Mouse (Mus musculus) neural tube, embryonic 15.5 days (tissue): ENCODE measurements around the gene Slc2a9. TPM values are rescaled to one million over a fixed set of nuclear protein-coding genes. Genes with fewer than 3 reads are reported as not detected.
"Not testable (repeated sequence)": the region's sequence is repeated elsewhere in the genome, so short reads cannot be mapped to it uniquely, and the experiment has no call there.

Experiments used
- ATAC-seq: fragments of 200-750 bp; cut with Nextera tagmentation; 2 replicates; pipeline ENCODE4 v1.8.0; 2017; ENCODE audit warnings: mild to moderate bottlenecking, moderate TSS enrichment, moderate library complexity; ENCODE audit not compliant: low FRiP score
- H3K27ac ChIP-seq: fragments of 300-500 bp; sonication (generic); replicated peaks from 2 replicates; pipeline ENCODE4 v1.5.1; 2015; ENCODE audit warnings: mild to moderate bottlenecking, inconsistent platforms
- H3K27me3 ChIP-seq: fragments of 300-500 bp; sonication (generic); replicated peaks from 2 replicates; pipeline ENCODE4 v1.6.1; 2015; ENCODE audit warnings: inconsistent platforms
- H3K36me3 ChIP-seq: fragments of 300-500 bp; sonication (generic); 2 replicates; pipeline ENCODE4 v1.6.1; 2015; ENCODE audit warnings: inconsistent platforms
- H3K4me1 ChIP-seq: fragments of 300-500 bp; sonication (generic); 2 replicates; pipeline ENCODE4 v1.6.1; 2015; ENCODE audit warnings: inconsistent platforms
- H3K4me2 ChIP-seq: fragments of 300-500 bp; sonication (generic); 2 replicates; pipeline ENCODE4 v1.6.1; 2015; ENCODE audit warnings: inconsistent platforms, mild to moderate bottlenecking, moderate library complexity
- H3K4me3 ChIP-seq: fragments of 300-500 bp; sonication (generic); replicated peaks from 2 replicates; pipeline ENCODE4 v1.5.1; 2015; ENCODE audit warnings: mild to moderate bottlenecking, inconsistent platforms
- H3K9ac ChIP-seq: fragments of 300-500 bp; sonication (generic); replicated peaks from 2 replicates; pipeline ENCODE4 v1.6.1; 2015; ENCODE audit warnings: mild to moderate bottlenecking, inconsistent platforms
- H3K9me3 ChIP-seq: fragments of 300-500 bp; sonication (generic); replicated peaks from 2 replicates; pipeline ENCODE4 v1.6.1; 2016; ENCODE audit warnings: inconsistent platforms
- WGBS: fragments of 180-500 bp; shearing (Covaris S2); methylation state at CpG from one replicate; pipeline ENCODE4 v1.1.7; 2015; ENCODE audit warnings: mixed read lengths; 5-methylcytosine and 5-hydroxymethylcytosine counted together
- polyA plus RNA-seq: library from polyadenylated mRNA; unstranded; fragments of >200 nt; fragmentation: Nextera tagmentation; extraction: Ambion mirVana; gene quantifications from 2 replicates; pipeline ENCODE4 v1.2.1, GENCODE M21; 2015

Slc2a9 gene
- polyA plus RNA-seq, 1 experiment from 2014 or later = 0.44 TPM

GRCm38 (mm10) chr5:38480822-38481707, 21.9 kb downstream of the Slc2a9 start:
- no peaks in the 10 kb centered on the region; the same call in 1 of the 2 replicates for H3K9me3 ChIP-seq
- H3K27ac ChIP-seq = no peak overlapping the region
- peak overlapping the region; percentile 51 for H3K4me2 ChIP-seq
- no peaks in the 10 kb centered on the region for H3K36me3 ChIP-seq
- H3K9ac ChIP-seq = no peak overlapping the region
- peak; percentile 15; the same call in 1 of the 2 replicates for ATAC-seq
- peaks cover 18% of the 10 kb centered on the region for H3K4me1 ChIP-seq
- 73% methylated on average over 10 of the region's 10 CpGs for WGBS
- H3K4me3 ChIP-seq = no peak overlapping the region
- no peaks in the 10 kb centered on the region for H3K27me3 ChIP-seq

- H3K27ac ChIP-seq = no peak overlapping the region; the same call in 1 of the 2 replicates
- H3K36me3 ChIP-seq = no peaks in the 10 kb centered on the region
- H3K4me1 ChIP-seq = peaks cover 18% of the 10 kb centered on the region
- H3K9ac ChIP-seq = no peak overlapping the region
- ATAC-seq = peak; percentile 78
- H3K4me3 ChIP-seq = peak overlapping the region; percentile 12
- 5% methylated on average over 22 of the region's 22 CpGs for WGBS
- H3K9me3 ChIP-seq = no peaks in the 10 kb centered on the region; the same call in 1 of the 2 replicates
- H3K4me2 ChIP-seq = peak overlapping the region; percentile 51
- H3K27me3 ChIP-seq = no peaks in the 10 kb centered on the region
Observed at GRCm38 (mm10) chr5:38479908-38480725, 22.8 kb downstream of the Slc2a9 start.

DNA sequence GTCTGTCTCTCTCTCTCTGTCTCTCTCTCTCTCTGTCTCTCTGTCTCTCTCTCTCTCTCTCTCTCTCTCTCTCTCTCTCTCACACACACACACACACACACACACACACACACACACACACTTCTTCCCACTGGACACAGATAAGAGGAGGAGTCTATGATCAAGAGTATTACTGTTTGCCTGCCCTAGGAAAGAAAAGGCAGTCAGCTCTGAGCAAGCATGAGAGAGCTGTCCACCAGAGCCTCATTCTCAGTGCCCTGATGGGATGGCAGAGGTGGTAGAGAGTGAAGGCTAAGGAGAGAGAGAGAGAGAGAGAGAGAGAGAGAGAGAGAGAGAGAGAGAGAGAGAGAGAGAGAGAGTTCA, 23.4 kb downstream of the Slc2a9 start:
- not testable (repeated sequence) for H3K36me3 ChIP-seq, H3K9me3 ChIP-seq, H3K27ac ChIP-seq, H3K27me3 ChIP-seq, H3K9ac ChIP-seq
- 0 out of 2 replicates have a peak, but pooled peaks have one; percentile 4 for ATAC-seq
- peak overlapping the region; percentile 12; the same call in 1 of the 2 replicates for H3K4me3 ChIP-seq
- peak overlapping the region; percentile 51 for H3K4me2 ChIP-seq
- H3K4me1 ChIP-seq = peaks cover 18% of the 10 kb centered on the region

DNA sequence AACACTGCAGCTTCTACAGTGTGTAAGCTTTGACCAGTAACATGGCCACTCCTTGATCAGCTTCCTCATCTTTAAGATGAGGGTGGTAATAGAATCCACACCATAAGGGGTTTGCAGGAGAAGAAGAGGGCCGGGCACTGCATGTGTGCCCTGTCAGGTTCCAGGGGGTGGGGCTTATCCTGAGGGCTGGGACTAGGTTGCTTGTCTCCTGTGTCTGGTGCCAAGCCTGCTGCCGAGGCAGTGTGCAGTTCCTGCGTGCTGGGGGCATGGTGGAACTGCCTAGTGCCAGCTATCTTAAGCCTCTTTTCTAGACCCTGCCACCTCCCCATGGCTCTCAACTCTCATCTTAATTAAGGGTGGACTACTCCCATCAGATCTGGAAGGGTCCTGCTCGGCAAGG, 23.9 kb downstream of the Slc2a9 start:
- H3K4me2 ChIP-seq = no peak overlapping the region
- no peak overlapping the region for H3K27ac ChIP-seq
- no peak overlapping the region for H3K4me3 ChIP-seq
- whole genome bisulfite sequencing = 45% methylated on average over 4 of the region's 4 CpGs
- H3K27me3 ChIP-seq = no peaks in the 10 kb centered on the region
- no peaks in the 10 kb centered on the region for H3K36me3 ChIP-seq
- peaks cover 18% of the 10 kb centered on the region for H3K4me1 ChIP-seq
- no peak for ATAC-seq
- H3K9ac ChIP-seq = no peak overlapping the region
- no peaks in the 10 kb centered on the region; the same call in 1 of the 2 replicates for H3K9me3 ChIP-seq

DNA sequence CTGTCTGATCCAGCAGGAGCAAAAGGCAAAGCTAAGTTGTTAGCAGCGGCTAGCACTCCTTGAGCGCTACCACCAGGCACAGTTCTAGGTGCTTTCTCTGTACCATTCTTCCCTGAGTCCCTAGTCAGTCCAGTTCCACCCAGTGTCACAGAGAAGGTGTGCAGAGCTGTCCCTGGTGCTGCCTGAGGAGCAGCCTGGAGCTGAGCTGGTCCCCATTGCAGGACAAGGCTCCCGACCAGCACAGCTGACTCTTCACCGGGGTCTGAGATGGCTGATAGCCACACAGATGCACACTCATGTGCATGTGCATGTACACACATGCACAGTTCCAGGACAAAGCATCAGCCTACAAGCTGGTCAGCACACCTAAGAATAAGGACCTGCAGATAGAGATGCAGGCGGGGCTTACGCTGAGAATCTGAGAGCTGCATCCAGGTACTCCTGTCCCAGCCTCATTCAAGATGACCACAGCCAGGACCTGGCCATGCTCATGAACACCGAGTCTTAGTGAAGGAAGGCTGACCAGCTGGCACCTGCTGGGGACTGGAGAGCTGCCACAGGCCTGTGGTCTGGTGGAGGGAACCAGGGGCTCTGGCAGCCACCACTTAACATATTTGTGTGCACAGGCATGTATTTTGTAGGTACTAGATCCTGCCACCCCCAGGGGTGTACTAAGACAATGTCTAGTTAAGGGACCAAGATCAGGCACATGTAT, 25.1 kb downstream of the Slc2a9 start:
- Histone ChIP-seq H3K9me3 (no peaks in the 10 kb centered on the region; the same call in 1 of the 2 replicates), H3K4me1 (peaks cover 18% of the 10 kb centered on the region), H3K9ac (no peak overlapping the region), H3K27ac (no peak overlapping the region), H3K27me3 (no peaks in the 10 kb centered on the region), H3K4me2 (no peak overlapping the region), H3K4me3 (no peak overlapping the region), H3K36me3 (no peaks in the 10 kb centered on the region)
- WGBS = 93% methylated on average over 7 of the region's 7 CpGs
- no peak for ATAC-seq

DNA sequence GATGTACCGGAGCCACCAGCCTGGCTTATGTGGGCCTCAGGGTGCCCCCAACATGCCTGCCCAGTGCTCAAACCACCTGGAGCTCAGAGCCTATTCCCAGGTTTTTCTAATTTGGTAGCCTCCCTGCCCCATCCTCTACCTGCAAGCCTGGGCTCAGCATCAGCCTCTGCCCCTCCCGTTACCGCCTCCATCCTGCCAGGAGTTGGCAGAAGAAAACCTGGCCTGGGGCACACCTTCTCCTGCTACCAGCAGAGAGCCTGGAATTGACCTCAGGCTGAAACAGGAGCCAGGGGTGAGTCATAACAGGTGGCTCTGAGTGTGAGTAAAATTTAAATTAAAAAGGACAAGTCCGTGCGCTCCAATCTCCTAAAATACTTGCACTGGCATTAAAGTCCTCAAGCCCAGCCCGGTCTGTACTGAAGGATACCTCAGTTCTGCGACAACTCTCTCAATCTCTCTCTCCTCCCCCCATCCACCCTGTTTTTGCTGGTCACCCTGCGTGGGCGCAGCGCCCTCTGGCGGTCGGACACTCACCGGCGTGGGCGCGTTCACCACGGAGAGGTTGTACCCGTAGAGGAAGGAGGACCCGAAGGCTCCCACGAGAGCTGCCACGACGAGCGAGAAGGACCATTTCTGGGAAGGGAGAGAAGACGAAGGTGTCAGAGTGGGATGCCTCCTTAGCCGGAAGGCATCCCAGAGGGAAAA, 25.9 kb downstream of the Slc2a9 start:
- H3K4me1 ChIP-seq = peaks cover 18% of the 10 kb centered on the region
- H3K9ac ChIP-seq = no peak overlapping the region
- 91% methylated on average over 25 of the region's 25 CpGs for WGBS
- H3K27me3 ChIP-seq = no peaks in the 10 kb centered on the region
- no peak overlapping the region for H3K27ac ChIP-seq
- H3K36me3 ChIP-seq = no peaks in the 10 kb centered on the region
- no peak overlapping the region for H3K4me3 ChIP-seq
- no peaks in the 10 kb centered on the region; the same call in 1 of the 2 replicates for H3K9me3 ChIP-seq
- H3K4me2 ChIP-seq = no peak overlapping the region
- ATAC-seq = no peak

DNA sequence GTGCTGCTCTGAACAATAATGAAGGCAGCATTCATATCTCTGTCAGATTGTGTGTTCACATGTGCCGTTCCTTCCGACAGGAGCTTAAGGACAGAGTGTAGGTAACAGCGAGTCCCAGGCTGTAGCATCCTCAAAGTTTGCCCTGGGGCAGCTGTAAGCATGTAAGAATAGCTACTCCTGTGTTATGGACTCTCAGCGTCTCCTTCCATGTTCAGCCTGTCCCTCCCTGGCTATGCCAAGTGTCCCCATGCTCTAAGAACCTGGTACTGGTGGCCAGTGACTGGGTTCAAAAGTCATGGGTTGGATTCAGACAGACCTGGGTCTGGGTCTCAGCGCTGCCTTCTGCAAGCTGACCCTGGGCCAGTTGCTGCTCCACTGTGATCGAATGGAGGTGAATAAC, 32.1 kb downstream of the Slc2a9 start:
- H3K36me3 ChIP-seq = no peaks in the 10 kb centered on the region
- H3K4me2 ChIP-seq = no peak overlapping the region
- ATAC-seq = no peak
- H3K27ac ChIP-seq = no peak overlapping the region
- no peak overlapping the region for H3K4me3 ChIP-seq
- H3K4me1 ChIP-seq = no peaks in the 10 kb centered on the region
- no peak overlapping the region for H3K9ac ChIP-seq
- WGBS = 86% methylated on average over 6 of the region's 6 CpGs
- no peaks in the 10 kb centered on the region for H3K27me3 ChIP-seq
- no peaks in the 10 kb centered on the region; the same call in 1 of the 2 replicates for H3K9me3 ChIP-seq

- no peaks in the 10 kb centered on the region for H3K9me3 ChIP-seq
- ATAC-seq = peak; percentile 63
- no peak overlapping the region for H3K4me3 ChIP-seq
- no peak overlapping the region for H3K27ac ChIP-seq
- H3K4me1 ChIP-seq = peaks cover 3% of the 10 kb centered on the region; the same call in 1 of the 2 replicates
- no peaks in the 10 kb centered on the region for H3K27me3 ChIP-seq
- no peak overlapping the region for H3K9ac ChIP-seq
- 22% methylated on average over 5 of the region's 5 CpGs for WGBS
- H3K36me3 ChIP-seq = no peaks in the 10 kb centered on the region
- no peak overlapping the region for H3K4me2 ChIP-seq
Observed at GRCm38 (mm10) chr5:38469891-38470578, 32.9 kb downstream of the Slc2a9 start.

DNA sequence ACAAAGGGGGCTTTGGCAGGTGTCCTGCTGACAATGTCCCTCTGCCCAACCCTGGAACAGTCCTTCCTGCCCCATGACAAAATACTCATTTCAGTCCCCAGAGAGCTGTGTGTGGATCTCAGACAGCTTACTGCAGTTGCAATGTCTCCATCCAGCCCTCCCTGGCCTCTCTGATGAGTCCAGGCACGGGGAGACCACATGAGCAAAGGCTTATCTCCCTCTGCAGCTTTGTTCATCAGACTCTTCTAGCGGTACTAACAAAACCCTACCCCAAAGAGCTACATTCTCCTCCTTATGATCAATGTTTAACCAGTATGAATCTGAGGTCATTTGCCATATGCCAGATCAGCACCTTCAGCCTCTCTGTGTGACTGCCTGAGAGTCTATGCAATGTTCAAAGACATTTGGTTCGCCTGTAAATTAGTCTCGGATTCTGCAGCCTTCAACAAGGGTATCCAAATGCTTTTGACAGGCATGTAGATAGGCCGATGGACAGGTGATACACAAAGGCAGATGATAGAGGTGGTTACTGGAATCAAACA, 36.3 kb downstream of the Slc2a9 start:
- no peak for ATAC-seq
- Histone ChIP-seq H3K4me3 (no peak overlapping the region), H3K27ac (no peak overlapping the region), H3K36me3 (no peaks in the 10 kb centered on the region), H3K4me2 (no peak overlapping the region), H3K9ac (no peak overlapping the region), H3K9me3 (no peaks in the 10 kb centered on the region), H3K4me1 (peaks cover 7% of the 10 kb centered on the region; the same call in 1 of the 2 replicates), H3K27me3 (no peaks in the 10 kb centered on the region)
- 88% methylated on average over 5 of the region's 5 CpGs for WGBS

- H3K4me2 ChIP-seq = no peak overlapping the region
- no peak for ATAC-seq
- H3K9ac ChIP-seq = no peak overlapping the region
- WGBS = 83% methylated on average over 5 of the region's 5 CpGs
- H3K36me3 ChIP-seq = no peaks in the 10 kb centered on the region
- H3K27ac ChIP-seq = no peak overlapping the region
- H3K9me3 ChIP-seq = no peaks in the 10 kb centered on the region
- no peak overlapping the region for H3K4me3 ChIP-seq
- peaks cover 7% of the 10 kb centered on the region; the same call in 1 of the 2 replicates for H3K4me1 ChIP-seq
- no peaks in the 10 kb centered on the region for H3K27me3 ChIP-seq
Observed at GRCm38 (mm10) chr5:38461261-38461660, 41.7 kb downstream of the Slc2a9 start.
